Mouse (Mus musculus) layer of hippocampus, adult 18-20 months (tissue): ENCODE results near the gene Slc6a9. TPM values are rescaled to one million over a fixed set of nuclear protein-coding genes. Genes with fewer than 3 reads are reported as not detected.

Source experiments
- DNase-seq, 2 experiments: peaks; one replicate each; pipeline ENCODE4 v3.0.0; 2022; ENCODE audit warnings: low spot score in 2 of 2
- total RNA-seq, 2 experiments: library from RNA; stranded (reverse); gene quantifications; 2 replicates each; pipeline ENCODE4 v1.2.3; 2021

The Slc6a9 gene
- total RNA-seq, 2 experiments from 2014 or later: 35.3 to 37.4 TPM

- no peak for DNase-seq
These were observed 71.9 kb downstream of the Slc6a9 start for GRCm38 (mm10) chr4:117906196-117906595.

- DNase-seq: no peak
These were observed 74.6 kb downstream of the Slc6a9 start for GRCm38 (mm10) chr4:117908834-117909453.

GRCm38 (mm10) chr4:117912131-117912561, 77.8 kb downstream of the Slc6a9 start:
- DNase-seq: no peak

- DNase-seq: no peak
These were observed 78.5 kb downstream of the Slc6a9 start for GRCm38 (mm10) chr4:117912685-117913273.

GRCm38 (mm10) chr4:117913421-117913820, 79.1 kb downstream of the Slc6a9 start:
- no peak for DNase-seq

GRCm38 (mm10) chr4:117914031-117914430, 79.7 kb downstream of the Slc6a9 start:
- DNase-seq: no peak

GRCm38 (mm10) chr4:117914591-117915442, 80.5 kb downstream of the Slc6a9 start, which contains the start of gene Ipo13:
Gene Ipo13 (minus strand): TSS chr4:117914999.
- peak; percentile 92 to 95 for DNase-seq

GRCm38 (mm10) chr4:117915489-117916105, 81.3 kb downstream of the Slc6a9 start:
- no peak for DNase-seq

GRCm38 (mm10) chr4:117916386-117916785, 82.1 kb downstream of the Slc6a9 start:
- no peak for DNase-seq

- DNase-seq: no peak
These were observed 83.1 kb downstream of the Slc6a9 start for GRCm38 (mm10) chr4:117917402-117917801.

- no peak for DNase-seq
These were observed 83.5 kb downstream of the Slc6a9 start for GRCm38 (mm10) chr4:117917847-117918246.

- DNase-seq: no peak
These were observed 84.0 kb downstream of the Slc6a9 start for GRCm38 (mm10) chr4:117918261-117918660.

- no peak for DNase-seq
These were observed 84.5 kb downstream of the Slc6a9 start for GRCm38 (mm10) chr4:117918762-117919161.

- DNase-seq: no peak
These were observed 87.1 kb downstream of the Slc6a9 start for GRCm38 (mm10) chr4:117921358-117921757.

GRCm38 (mm10) chr4:117923450-117923849, 89.1 kb downstream of the Slc6a9 start:
- DNase-seq: no peak

Other genes with a start within 250 kb of the Slc6a9 start
- 10 to 100 TPM; 37.5 to 38.2 TPM for gene Dmap1, start 152.2 kb upstream of the Slc6a9 start, total RNA-seq
- not detected for gene Gm12845, start 110.1 kb upstream of the Slc6a9 start, total RNA-seq
- gene Klf17, start 68.9 kb upstream of the Slc6a9 start, total RNA-seq: not detected
- gene Ccdc24, start 38.1 kb downstream of the Slc6a9 start, total RNA-seq: under 1 TPM; 0.28 to 0.72 TPM
- 10 to 100 TPM; 60.4 to 65.2 TPM for gene B4galt2, start 49.0 kb downstream of the Slc6a9 start, total RNA-seq
- 100 to 1,000 TPM; 398 to 399 TPM for gene Atp6v0b, start 52.8 kb downstream of the Slc6a9 start, total RNA-seq
- 10 to 100 TPM; 11.2 TPM for gene Dph2, start 57.5 kb downstream of the Slc6a9 start, total RNA-seq
- 100 to 1,000 TPM; 135 to 143 TPM for gene Ipo13, start 80.5 kb downstream of the Slc6a9 start, total RNA-seq
- gene Artn, start 95.3 kb downstream of the Slc6a9 start, total RNA-seq: 1 to 10 TPM; 1.4 to 1.7 TPM